Mouse (Mus musculus) ES-CJ7 (cell line): ENCODE measurements around the gene Tmprss12.
A peak's percentile ranks its signal among the peaks of the same experiment; 100 is the strongest.
"Not testable (repeated sequence)": the region's sequence is repeated elsewhere in the genome, so short reads cannot be mapped to it uniquely, and the experiment has no call there.

Experiments
- DNase-seq: peaks from one replicate; pipeline ENCODE4 v3.0.0; 2011; ENCODE audit warnings: low read depth, low spot score

Tmprss12 gene

DNA sequence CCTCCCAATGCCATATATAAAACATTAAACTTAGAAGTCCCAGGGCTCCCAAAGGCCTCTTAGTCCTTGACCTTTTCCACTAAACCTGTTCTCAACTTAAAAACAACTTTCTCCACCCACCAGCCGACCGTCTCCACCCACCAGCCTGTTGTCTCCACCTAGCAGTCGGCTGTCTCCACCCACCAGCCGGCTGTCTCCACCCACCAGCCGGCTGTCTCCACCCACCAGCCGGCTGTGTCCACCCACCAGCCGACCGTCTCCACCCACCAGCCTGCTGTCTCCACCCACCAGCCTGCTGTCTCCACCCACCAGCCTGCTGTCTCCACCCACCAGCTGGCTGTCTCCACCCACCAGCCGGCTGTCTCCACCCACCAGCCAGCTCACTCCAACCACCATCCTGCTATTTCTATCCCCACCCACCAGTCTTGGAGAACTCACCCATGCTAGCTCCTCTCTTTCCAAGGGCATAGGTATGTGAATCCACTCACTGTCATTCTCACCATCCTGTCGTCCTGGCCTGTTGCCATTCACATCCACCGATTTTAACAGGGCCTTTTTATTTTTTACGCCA lies 43.5 kb downstream of the Tmprss12 start:
- peak; percentile 69 for DNase-seq

DNA sequence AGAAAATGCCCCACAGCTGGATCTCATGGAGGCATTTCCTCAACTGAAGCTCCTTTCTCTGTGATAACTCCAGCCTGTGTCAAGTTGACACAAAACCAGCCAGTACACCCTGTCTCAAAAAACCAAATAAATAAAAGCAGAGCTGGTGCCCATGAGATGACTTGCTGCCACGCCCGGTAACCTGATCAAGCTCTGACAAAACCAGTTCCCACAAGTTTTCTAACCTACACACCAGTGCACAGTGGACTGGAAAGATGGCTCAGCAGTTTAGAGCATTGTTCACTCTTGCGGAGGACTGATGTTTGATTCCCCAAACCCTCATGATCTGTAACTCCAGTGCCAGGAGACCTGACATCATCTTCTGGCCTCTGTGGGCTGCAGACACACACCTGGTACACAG lies 44.6 kb downstream of the Tmprss12 start:
- no peak for DNase-seq

DNA sequence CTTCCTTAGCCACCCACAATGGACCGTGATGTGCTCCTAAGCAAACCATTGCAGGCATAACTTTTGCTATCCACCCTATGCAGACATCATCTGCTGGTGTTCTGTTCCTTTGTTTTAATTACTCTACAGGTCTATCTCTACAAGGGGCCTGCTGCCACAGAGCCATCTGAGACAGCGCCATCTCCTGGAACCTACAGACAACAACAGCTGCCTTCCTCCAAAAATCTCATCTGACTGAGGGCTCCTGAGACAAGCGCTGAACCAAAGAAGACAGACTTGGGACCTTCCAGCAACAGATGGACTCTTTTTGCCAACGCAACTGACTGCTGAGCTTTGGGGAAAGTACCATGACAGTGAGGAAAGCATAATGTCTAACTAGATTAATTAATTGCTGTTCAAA lies 47.5 kb downstream of the Tmprss12 start:
- DNase-seq: peak; percentile 51

DNA sequence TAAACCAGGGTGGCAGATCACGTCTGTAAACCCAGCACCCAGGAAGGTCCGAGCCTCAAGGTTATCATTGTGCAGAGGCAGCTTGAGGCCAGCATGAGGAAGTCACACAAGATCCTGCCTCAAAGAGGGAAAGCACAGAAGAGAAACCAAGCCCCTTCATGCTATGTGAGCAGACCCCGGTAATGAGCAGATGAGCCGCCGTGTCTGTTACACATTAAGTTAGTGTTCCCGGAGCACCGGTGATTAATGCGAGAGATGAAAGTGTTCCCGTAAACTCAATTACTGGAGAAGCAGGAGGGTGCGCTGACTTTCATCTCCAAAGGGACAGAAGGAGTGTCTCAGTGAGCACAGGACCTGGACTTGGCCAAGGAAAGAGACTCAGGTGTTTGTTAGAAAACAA lies 48.7 kb downstream of the Tmprss12 start:
- not testable (repeated sequence) for DNase-seq

DNA sequence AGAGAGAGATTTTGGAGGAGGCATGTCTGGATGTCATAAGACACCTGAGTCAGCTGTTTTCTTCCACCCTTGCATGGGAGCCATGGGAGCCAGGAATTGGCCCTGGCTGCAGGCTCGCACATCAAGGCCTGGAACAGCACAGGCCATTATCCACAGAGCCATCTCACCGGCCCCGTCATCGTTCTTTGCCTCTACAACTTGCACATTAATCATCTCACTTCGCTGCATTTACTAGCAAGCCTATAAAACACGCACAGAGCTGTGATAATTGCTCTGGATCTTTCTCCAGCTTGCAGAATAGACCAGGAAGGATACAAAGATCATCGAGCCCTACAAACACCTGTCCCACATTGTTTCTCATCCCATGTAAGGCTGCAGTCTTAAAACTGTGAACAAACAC lies 50.1 kb downstream of the Tmprss12 start:
- DNase-seq: no peak

DNA sequence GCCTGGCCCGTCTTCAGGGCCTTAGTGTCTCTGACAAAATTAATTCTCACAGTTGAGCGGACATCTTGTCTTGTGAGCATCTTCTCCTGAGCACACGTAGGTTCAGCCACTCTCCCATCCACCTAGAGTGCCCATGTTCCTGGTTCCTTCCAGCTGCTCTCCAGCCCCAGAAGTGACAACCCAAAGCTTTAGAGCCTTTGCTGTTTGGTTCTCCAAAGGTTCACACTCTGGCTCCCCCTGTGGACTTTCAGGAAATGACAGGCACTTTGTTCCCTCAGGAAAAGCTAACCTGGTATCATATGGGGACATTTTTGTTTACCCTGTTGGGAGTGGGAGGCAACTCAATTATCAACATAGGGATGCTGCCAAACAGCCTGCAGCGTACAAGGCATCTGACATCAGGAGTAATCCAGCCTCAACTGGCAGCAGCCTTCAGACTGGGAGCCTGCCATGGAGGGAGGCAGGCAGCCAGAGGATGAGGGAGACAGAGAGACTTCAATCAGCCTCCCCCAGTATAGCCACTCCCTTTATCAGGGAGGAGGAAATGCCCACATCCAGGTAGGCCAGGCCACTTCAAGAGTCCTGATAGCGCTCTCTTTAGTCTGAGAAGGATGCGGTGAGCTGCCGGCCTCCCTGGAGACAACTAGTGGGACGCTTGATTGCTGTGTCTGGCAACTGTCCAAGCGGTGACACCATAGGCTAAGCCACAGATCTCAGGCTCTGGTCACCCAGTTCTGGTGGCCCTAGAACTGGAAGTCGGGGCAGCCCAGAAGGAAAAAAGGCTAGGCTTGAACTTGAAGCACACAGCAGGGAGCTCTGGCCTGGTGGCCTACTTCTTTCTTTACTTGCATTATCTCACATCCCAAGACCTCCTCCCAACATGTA lies 51.7 kb downstream of the Tmprss12 start:
- DNase-seq: not testable (repeated sequence)

DNA sequence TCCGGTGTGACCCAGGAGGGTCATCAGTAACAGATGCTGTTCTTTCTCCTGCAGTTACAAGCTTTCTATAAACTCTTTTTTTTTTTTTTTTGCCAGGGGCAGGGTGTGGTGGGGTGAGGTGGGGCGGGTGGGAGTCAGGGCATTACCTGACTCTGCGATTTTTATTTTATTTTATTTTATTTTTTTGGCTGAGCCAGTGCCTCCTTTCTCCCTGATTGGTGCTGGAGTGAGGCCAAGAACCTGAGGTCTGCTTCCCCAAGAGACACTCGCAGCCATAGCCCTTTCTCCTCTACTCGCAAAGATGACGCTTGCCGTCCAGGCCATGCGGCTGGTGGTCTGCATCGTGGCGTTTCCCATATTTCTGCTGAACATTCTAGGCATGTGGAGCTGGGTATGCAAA lies 54.0 kb downstream of the Tmprss12 start, which contains the start of gene Mettl7a3:
Gene Mettl7a3 (plus strand): TSS at position 301 of the 400 bp plus-strand sequence.
- DNase-seq: no peak

DNA sequence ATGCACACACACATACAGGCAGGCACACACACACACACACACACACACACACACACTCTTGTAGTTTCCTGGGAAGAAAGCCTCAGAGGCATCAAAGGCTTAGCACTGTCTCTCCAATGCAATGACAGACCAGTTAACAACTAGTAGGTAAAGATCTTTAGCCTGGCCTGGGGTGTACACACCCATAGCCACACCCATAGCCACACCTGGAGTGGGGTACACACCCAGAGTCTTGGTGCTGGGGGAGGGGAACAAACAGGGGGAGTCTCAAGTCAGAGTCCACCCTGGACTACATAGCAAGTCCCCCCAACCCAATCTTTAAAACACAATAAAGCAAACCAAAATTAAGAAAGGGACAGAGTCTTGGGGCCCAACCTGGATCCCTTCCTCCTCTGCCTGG lies 56.7 kb downstream of the Tmprss12 start:
- DNase-seq: not testable (repeated sequence)

DNA sequence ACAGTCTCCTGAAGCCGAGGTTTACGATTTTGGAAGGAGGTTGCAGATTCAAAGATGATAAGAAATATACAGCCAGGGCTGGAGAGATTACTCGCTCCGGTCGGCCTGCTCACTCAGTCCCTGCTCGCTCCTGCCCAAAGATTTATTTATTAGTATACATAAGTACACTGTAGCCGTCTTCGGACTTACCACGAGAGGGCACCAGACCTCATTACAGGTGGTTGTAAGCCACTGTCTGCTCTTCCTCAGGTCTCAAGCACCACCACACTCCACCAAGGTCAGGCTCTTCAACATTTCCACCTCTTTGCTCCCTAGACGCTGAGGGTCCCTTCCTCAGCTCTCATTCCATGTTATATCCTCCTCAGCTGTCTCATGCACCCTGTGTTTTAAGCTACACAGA lies 57.2 kb downstream of the Tmprss12 start:
- peak; percentile 77 for DNase-seq

DNA sequence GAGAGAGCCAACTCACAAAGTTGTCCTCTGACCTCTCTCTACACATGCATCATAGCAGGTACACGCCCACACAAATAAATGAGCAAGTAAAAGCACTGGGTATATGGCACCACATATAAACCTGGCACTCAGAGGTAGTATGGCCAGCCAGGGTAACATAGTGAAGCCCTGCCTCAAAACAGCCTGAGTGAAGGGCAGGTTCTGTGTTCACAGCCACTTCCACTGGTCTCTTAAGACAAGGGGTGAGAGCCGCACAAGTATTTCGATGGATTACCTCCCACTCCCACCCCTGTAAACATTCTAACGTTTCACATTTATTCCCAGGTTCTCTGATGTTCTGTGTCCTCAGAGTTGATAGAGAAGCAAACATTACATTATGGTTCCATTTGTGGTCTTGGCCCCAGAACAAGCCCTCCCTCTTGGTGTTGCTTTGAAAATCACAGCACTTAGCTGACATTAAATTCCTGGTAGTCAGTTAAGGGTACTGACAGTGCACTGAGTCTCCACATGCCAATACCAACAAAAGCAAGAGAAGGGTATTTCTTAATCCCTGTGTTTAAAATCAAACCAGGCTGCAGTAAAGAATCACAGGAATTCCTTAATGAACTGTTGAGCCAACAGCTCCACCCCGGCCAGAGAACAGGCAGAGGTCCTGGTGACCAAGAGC lies 60.8 kb downstream of the Tmprss12 start:
- DNase-seq: not testable (repeated sequence)
